Mouse (Mus musculus): ENCODE data around the gene Zfp954. TPM values are rescaled to one million over a fixed set of nuclear protein-coding genes. Genes with fewer than 3 reads are reported as not detected.

Gene Zfp954
- polyA plus RNA-seq (2012; rRNA removed), result 12.3 and 14.4 TPM in 2 replicates

DNA sequence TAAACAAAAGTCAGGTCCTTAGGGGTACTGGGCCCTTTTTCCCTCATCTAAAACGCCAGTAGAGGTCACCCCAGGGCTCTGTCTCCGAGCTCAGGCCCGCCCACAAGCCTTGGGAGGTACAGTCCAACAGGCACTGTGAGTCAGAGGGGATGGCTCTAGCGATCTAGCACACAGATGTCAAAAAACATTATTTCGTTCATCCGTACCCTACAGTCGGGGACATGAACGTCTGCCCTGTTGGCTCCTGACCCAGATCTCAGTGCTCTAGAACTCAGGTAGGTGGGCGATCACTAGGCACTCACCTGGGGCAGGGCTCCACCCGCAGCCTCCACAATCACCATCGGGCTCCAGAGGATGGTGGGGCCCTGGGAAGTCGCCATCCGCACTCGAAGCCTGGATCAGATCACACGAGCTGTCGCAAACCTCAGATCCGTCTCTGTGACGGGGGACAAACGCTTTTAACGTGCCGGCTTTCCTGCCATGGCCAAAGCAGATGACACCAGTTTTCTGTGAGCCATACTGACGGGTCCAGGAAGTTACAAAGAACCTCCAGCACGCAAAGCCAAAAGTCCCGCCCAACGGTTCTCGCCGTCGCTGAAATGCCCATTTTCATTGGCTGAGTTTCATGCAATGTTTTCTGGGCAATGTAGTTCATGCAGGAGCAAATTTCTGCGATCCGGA, at the start of gene Zfp954:
Gene Zfp954 (minus strand): TSS at position 568 of the 681 bp plus-strand sequence.

GRCm38 (mm10) chr7:7136379-7136866, 15.1 kb upstream of the Zfp954 start, which contains the start of gene Zfp773:
Gene Zfp773, minus strand, starts transcription at chr7:7136755.

Other genes with a start within 250 kb of the Zfp954 start
- 0.12 and 0.42 TPM in 2 replicates for gene Aurkc, start 126.2 kb downstream of the Zfp954 start, polyA plus RNA-seq (2012; rRNA removed)
- 3.4 and 4.5 TPM in 2 replicates for gene Zfp773, start 15.3 kb upstream of the Zfp954 start, polyA plus RNA-seq (2012; rRNA removed)
- gene Zfp418, start 49.8 kb upstream of the Zfp954 start, polyA plus RNA-seq (2012; rRNA removed), result 1.7 and 2.7 TPM in 2 replicates
- gene Zfp772, start 88.5 kb upstream of the Zfp954 start, polyA plus RNA-seq (2012; rRNA removed), result 5.1 and 8.3 TPM in 2 replicates
- 0.53 and 0.92 TPM in 2 replicates for gene Vmn2r29, start 125.8 kb upstream of the Zfp954 start, polyA plus RNA-seq (2012; rRNA removed)
- gene Gm45844, start 156.8 kb upstream of the Zfp954 start, polyA plus RNA-seq (2012; rRNA removed), result 1.6 and 2.1 TPM in 2 replicates
- gene Clcn4, start 179.4 kb upstream of the Zfp954 start, polyA plus RNA-seq (2012; rRNA removed), result 28.4 and 32.8 TPM in 2 replicates
- gene Vmn2r30, start 216.1 kb upstream of the Zfp954 start, polyA plus RNA-seq (2012; rRNA removed), result not detected in 2 replicates

Data from central nervous system, embryonic 11.5 days (tissue).